Mouse (Mus musculus): ENCODE data around the gene Pdzd2. TPM values are rescaled to one million over a fixed set of nuclear protein-coding genes. Genes with fewer than 3 reads are reported as not detected.
A peak's percentile ranks its signal among the peaks of the same experiment; 100 is the strongest.

Pdzd2 gene
- polyA plus RNA-seq, 1 experiment from 2014 or later, result 21.8 TPM

DNA sequence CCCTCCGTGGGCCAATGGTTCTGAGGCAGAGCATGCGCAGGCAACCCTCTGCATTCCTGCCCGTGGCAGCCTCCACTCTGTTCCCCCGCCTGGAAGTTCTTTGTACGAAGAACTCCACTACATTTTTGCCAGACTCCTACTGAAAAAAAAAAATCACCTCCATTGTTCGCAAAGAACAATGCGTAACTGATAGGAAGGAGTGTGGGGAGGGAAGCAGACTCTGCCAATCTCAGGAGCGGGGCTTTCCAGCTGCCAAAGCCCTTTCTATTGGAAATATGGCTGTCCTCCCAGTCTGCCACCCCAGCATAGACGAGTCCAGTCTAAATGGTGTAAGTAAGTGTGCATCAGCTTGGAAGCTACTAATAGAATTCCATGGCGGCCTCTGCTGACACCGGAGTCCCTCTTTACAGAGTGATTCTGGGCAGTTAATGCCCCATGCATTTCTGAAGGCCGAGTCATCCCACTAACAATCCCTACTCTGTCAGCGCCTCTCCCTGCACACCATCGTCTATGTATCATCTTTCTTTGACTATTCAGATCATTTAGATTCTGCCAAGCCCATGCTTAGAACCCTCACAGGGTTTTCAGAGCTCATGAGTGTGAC, 221.3 kb downstream of the Pdzd2 start:
- 63% methylated on average over 14 of the region's 14 CpGs for WGBS
- Histone ChIP-seq H3K4me2 (no peak overlapping the region), H3K36me3 (no peaks in the 10 kb centered on the region), H3K27ac (0 out of 2 replicates have a peak overlapping the region, but pooled peaks have one; percentile 16), H3K4me3 (no peak overlapping the region), H3K9ac (no peak overlapping the region), H3K9me3 (no peaks in the 10 kb centered on the region), H3K27me3 (no peaks in the 10 kb centered on the region), H3K4me1 (peaks cover 42% of the 10 kb centered on the region)
- no peak for ATAC-seq (ENCODE audit: insufficient number of reproducible peaks, insufficient read depth, low FRiP score, low TSS enrichment, low read depth)

DNA sequence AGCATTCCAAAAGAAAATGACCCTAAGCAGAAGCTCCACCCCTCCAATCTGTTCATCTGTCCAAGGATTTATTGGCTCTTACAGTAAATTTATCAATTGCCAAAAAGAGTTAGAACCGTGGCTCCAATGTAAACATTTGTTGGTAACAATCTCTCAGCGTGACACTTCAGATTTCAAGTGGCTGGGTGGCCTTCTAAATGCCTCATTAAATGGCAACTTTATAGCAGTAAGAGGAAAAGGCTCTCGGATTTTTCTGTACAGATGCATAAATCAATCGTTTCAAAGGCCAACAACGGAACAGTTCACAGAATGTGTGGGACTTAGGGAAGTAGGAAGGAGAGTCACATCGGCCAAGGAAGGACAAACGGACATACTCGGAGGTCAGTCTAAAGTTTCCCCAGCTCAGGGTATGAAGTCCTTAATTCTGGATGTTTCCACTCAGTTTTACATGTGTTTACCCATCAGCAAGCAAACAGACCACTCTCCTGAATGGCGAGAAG, 222.4 kb downstream of the Pdzd2 start:
- peaks cover 49% of the 10 kb centered on the region for H3K4me1 ChIP-seq

DNA sequence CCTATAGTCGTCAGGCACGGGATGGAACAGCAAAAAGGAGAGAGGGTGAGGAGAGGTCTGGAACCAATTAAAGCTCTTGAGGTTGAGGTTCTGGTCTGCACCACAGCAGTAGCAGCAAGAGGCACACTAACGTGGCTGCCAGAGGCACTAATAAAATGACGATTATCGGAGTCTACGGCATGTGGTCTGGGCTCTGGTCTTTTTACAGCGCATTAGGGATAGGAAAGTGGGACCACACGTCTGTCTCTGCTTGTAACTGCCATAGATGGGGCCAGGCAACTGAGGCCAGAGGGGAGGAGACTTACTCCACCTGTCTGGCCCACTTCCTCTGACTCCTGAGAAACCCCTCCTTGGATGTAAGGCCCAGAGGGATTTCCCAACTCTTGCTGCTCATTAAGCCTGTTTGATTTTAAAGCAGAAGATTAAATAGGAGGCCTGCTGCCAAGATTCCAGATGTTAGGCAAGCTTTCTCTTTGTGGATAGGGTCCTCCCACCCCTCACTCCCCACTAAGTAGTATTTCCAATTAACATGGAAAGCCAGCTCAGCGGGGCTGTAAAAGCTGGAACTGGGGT, 224.4 kb downstream of the Pdzd2 start:
- WGBS, result 19% methylated on average over 9 of the region's 9 CpGs
- H3K4me1 ChIP-seq, result peaks cover 51% of the 10 kb centered on the region
- H3K4me3 ChIP-seq, result no peak overlapping the region

More for the DNA sequence above, 222.4 kb downstream of the Pdzd2 start:
- WGBS, result 80% methylated on average over 9 of the region's 9 CpGs
- no peaks in the 10 kb centered on the region for H3K9me3 ChIP-seq
- no peaks in the 10 kb centered on the region for H3K36me3 ChIP-seq
- no peak overlapping the region for H3K9ac ChIP-seq
- no peaks in the 10 kb centered on the region for H3K27me3 ChIP-seq
- no peak for ATAC-seq (ENCODE audit: insufficient number of reproducible peaks, insufficient read depth, low FRiP score, low TSS enrichment, low read depth)
- H3K4me3 ChIP-seq, result no peak overlapping the region
- H3K4me2 ChIP-seq, result no peak overlapping the region
- H3K27ac ChIP-seq, result no peak overlapping the region

DNA sequence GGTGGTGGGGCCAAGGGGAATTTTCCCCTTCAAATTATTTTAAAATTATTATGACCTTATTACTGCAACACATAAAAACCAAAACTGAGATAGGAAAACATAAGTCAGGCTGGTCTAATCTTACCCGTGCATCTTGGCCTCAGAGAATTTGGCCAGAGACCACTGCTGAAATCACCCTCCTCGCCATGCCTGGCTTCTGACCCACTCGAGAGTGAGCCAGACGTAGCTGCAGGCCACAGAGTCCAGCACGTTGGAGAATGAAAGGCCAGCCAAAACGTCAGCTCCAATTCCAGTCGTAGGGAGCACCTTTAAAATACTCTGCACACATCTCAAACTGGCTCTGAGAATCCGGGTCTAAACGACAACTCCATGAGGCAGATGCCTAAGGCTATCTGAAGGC, 226.2 kb downstream of the Pdzd2 start:
- H3K9me3 ChIP-seq, result no peaks in the 10 kb centered on the region
- peaks cover 47% of the 10 kb centered on the region for H3K4me1 ChIP-seq
- no peak for ATAC-seq (ENCODE audit: insufficient number of reproducible peaks, insufficient read depth, low FRiP score, low TSS enrichment, low read depth)
- H3K27me3 ChIP-seq, result no peaks in the 10 kb centered on the region
- H3K36me3 ChIP-seq, result no peaks in the 10 kb centered on the region
- H3K27ac ChIP-seq, result peak overlapping the region; percentile 66
- H3K9ac ChIP-seq, result no peak overlapping the region
- H3K4me2 ChIP-seq, result 0 out of 2 replicates have a peak overlapping the region, but pooled peaks have one; percentile 14
- H3K4me3 ChIP-seq, result no peak overlapping the region
- WGBS, result 41% methylated on average over 9 of the region's 9 CpGs

More for the DNA sequence above, 224.4 kb downstream of the Pdzd2 start:
- Histone ChIP-seq H3K27me3 (no peaks in the 10 kb centered on the region), H3K4me2 (peak overlapping the region; percentile 23; the same call in 1 of the 2 replicates), H3K9me3 (no peaks in the 10 kb centered on the region), H3K36me3 (no peaks in the 10 kb centered on the region), H3K27ac (peak overlapping the region; percentile 29), H3K9ac (no peak overlapping the region)
- ATAC-seq (ENCODE audit: insufficient number of reproducible peaks, insufficient read depth, low FRiP score, low TSS enrichment, low read depth), result peak; percentile 53; the same call in 1 of the 2 replicates

DNA sequence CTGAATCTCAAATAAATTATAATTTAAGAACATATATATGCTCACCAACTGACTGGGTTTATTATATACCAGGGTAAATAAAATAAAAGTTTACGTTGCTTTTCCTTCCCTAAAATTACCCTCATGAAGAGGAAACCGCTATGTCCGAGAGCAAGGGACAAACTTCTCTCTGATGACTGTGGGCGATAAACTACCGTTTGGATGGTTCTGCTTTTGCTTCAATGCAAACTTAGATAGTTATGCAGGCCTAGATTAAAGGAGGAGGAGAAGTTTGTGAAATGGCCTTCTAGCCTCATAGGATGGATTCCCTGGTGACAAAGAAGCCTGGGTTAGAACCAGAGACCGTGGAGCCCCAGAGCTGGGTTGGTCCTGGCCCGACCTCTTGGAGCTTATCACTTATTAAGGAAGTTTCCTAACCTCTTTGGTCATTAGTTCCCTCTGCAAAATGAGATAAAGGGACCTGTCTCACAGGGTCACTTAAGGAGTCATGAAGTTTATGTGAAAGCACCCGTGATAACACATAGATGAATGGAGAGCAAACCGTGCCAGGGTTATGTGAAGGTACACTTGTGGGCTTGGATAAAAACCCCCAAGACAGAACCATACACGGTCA, 230.9 kb downstream of the Pdzd2 start:
- 90% methylated on average over 10 of the region's 10 CpGs for WGBS
- no peak overlapping the region for H3K4me2 ChIP-seq
- no peaks in the 10 kb centered on the region for H3K9me3 ChIP-seq
- no peak overlapping the region for H3K27ac ChIP-seq
- no peak overlapping the region for H3K9ac ChIP-seq
- no peak overlapping the region for H3K4me3 ChIP-seq
- ATAC-seq (ENCODE audit: insufficient number of reproducible peaks, insufficient read depth, low FRiP score, low TSS enrichment, low read depth), result no peak
- H3K27me3 ChIP-seq, result no peaks in the 10 kb centered on the region
- no peaks in the 10 kb centered on the region for H3K36me3 ChIP-seq
- H3K4me1 ChIP-seq, result peaks cover 16% of the 10 kb centered on the region

DNA sequence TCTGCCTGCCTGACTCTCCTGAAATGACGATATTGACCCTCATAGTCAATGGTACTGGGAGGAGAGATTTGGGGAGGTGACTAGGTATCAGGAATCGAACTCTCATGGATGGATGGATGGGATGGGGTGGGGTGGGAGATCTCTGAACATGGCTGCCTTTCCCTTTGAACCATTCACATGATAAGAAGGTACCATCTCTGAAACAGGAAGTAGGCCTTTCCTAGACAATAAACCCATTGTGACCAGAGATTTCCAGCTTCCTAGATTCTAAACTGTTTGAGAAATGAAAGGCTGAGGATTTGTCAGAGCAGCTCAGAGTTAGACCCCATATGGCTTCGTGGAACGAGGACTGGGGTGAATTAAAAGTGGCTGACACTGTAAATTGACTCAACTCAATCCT, 232.2 kb downstream of the Pdzd2 start:
- WGBS, result 66% methylated on average over 4 of the region's 4 CpGs
- H3K9me3 ChIP-seq, result no peaks in the 10 kb centered on the region
- H3K27me3 ChIP-seq, result no peaks in the 10 kb centered on the region
- no peak for ATAC-seq (ENCODE audit: insufficient number of reproducible peaks, insufficient read depth, low FRiP score, low TSS enrichment, low read depth)
- no peak overlapping the region for H3K4me3 ChIP-seq
- H3K4me1 ChIP-seq, result 0 out of 2 replicates have a peak, but pooled peaks cover 5% of the 10 kb centered on the region
- no peak overlapping the region for H3K4me2 ChIP-seq
- no peaks in the 10 kb centered on the region for H3K36me3 ChIP-seq
- no peak overlapping the region for H3K27ac ChIP-seq
- no peak overlapping the region for H3K9ac ChIP-seq

GRCm38 (mm10) chr15:12506514-12506913, 233.2 kb downstream of the Pdzd2 start:
- H3K9me3 ChIP-seq, result no peaks in the 10 kb centered on the region
- H3K4me2 ChIP-seq, result no peak overlapping the region
- no peak overlapping the region for H3K27ac ChIP-seq
- WGBS, result 63% methylated on average over 10 of the region's 10 CpGs
- H3K9ac ChIP-seq, result no peak overlapping the region
- ATAC-seq (ENCODE audit: insufficient number of reproducible peaks, insufficient read depth, low FRiP score, low TSS enrichment, low read depth), result no peak
- H3K4me3 ChIP-seq, result no peak overlapping the region
- H3K27me3 ChIP-seq, result no peaks in the 10 kb centered on the region; the same call in none of the 2 replicates
- peaks cover 13% of the 10 kb centered on the region; the same call in 1 of the 2 replicates for H3K4me1 ChIP-seq
- no peaks in the 10 kb centered on the region for H3K36me3 ChIP-seq

DNA sequence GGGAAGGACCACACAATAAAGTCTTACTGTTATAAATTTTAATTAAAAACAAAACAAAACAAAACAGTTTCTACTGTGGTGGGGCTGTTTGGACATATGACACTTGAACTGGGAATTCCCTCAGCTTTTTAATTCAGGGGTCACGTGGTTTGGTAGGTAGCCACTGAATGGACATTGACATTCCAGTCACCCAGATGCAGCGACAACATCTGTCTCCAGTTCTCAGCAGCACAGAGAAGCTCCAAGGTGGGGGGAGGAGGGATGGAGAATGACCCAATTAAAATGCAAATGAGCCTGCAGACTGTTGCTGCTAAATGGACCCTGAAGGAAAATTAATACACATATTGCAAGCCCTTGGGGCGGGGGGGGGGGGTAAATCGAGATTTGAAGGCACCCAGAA, 233.6 kb downstream of the Pdzd2 start:
- Histone ChIP-seq H3K9ac (no peak overlapping the region), H3K36me3 (no peaks in the 10 kb centered on the region), H3K9me3 (no peaks in the 10 kb centered on the region), H3K27ac (no peak overlapping the region), H3K27me3 (no peaks in the 10 kb centered on the region; the same call in none of the 2 replicates), H3K4me2 (no peak overlapping the region), H3K4me1 (peaks cover 17% of the 10 kb centered on the region), H3K4me3 (no peak overlapping the region)
- no peak for ATAC-seq (ENCODE audit: insufficient number of reproducible peaks, insufficient read depth, low FRiP score, low TSS enrichment, low read depth)
- WGBS, result 61% methylated on average over 4 of the region's 4 CpGs

DNA sequence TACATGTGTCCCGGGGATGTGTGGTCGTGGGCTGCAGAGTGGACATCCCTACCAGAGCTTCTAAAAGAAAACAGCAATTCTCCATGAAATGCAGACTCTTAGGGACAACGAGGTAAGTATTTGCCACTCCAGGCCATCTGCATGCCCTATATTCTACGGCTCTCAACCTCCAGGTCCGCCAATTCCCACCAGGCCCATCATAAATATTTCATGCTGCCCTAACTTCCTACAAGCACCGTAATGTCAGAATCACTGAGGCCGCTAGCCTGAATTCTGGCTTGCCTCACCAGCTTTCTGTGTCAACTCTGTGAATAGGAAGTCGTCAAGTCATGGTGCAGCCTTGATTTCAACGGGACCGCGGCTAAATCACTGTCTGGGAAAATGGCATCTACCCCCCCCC, 234.2 kb downstream of the Pdzd2 start:
- H3K36me3 ChIP-seq, result no peaks in the 10 kb centered on the region
- peaks cover 22% of the 10 kb centered on the region for H3K4me1 ChIP-seq
- 74% methylated on average over 11 of the region's 11 CpGs for WGBS
- H3K4me3 ChIP-seq, result no peak overlapping the region
- H3K9ac ChIP-seq, result no peak overlapping the region
- no peak overlapping the region for H3K4me2 ChIP-seq
- no peak for ATAC-seq (ENCODE audit: insufficient number of reproducible peaks, insufficient read depth, low FRiP score, low TSS enrichment, low read depth)
- H3K27ac ChIP-seq, result no peak overlapping the region
- H3K9me3 ChIP-seq, result no peaks in the 10 kb centered on the region
- no peaks in the 10 kb centered on the region; the same call in none of the 2 replicates for H3K27me3 ChIP-seq

GRCm38 (mm10) chr15:12503907-12504306, 235.8 kb downstream of the Pdzd2 start:
- Histone ChIP-seq H3K9me3 (no peaks in the 10 kb centered on the region), H3K27me3 (no peaks in the 10 kb centered on the region; the same call in none of the 2 replicates), H3K4me1 (peaks cover 19% of the 10 kb centered on the region), H3K27ac (no peak overlapping the region), H3K36me3 (no peaks in the 10 kb centered on the region), H3K4me3 (no peak overlapping the region), H3K4me2 (no peak overlapping the region), H3K9ac (no peak overlapping the region)
- ATAC-seq (ENCODE audit: insufficient number of reproducible peaks, insufficient read depth, low FRiP score, low TSS enrichment, low read depth), result no peak
- 88% methylated on average over 9 of the region's 9 CpGs for WGBS

GRCm38 (mm10) chr15:12501924-12502548, 237.7 kb downstream of the Pdzd2 start:
- no peaks in the 10 kb centered on the region; the same call in none of the 2 replicates for H3K27me3 ChIP-seq
- H3K4me3 ChIP-seq, result no peak overlapping the region
- H3K9me3 ChIP-seq, result no peaks in the 10 kb centered on the region
- 46% methylated on average over 13 of the region's 13 CpGs for WGBS
- no peak overlapping the region for H3K4me2 ChIP-seq
- H3K9ac ChIP-seq, result no peak overlapping the region
- H3K4me1 ChIP-seq, result peaks cover 19% of the 10 kb centered on the region
- ATAC-seq (ENCODE audit: insufficient number of reproducible peaks, insufficient read depth, low FRiP score, low TSS enrichment, low read depth), result no peak
- H3K27ac ChIP-seq, result no peak overlapping the region
- no peaks in the 10 kb centered on the region for H3K36me3 ChIP-seq
